Mouse (Mus musculus): ENCODE data around the gene Gm17304. TPM values are rescaled to one million over a fixed set of nuclear protein-coding genes. Genes with fewer than 3 reads are reported as not detected.

Gm17304 gene
- total and polyA plus RNA-seq, 3 experiments: not detected

DNA sequence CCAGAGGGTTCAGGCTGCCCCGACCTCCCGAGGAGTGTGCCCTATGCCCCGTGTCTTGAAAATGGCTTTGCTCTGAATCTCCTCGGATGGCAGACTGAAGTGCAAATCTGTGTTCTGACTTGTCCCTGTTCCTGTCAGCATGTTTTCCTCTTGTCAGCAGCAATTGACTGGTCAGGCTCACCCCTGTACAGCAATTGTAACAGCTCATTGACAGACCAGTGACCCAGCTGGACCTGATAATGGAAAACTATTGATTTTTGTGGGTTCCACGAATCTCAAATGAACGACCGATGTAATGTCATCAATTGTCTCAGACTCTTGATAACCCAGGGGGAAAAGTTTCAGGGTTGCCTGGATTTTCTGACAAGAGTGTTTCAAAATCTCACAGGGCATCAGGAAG is 28.0 kb upstream of the Gm17304 start:
- no peak overlapping the region for H3K4me3 ChIP-seq (ENCODE audit: control insufficient read depth in 1 of 2, insufficient read depth in 1 of 2, low read depth in 2 of 2, low read length in 2 of 2)
- H3K9ac ChIP-seq (ENCODE audit: control insufficient read depth, low read depth, low read length, poor library complexity, severe bottlenecking): no peak overlapping the region
- no peak for TF ChIP-seq POLR2A (IDR thresholded peaks at IDR 0.05; ENCODE audit: control insufficient read depth in 1 of 2, insufficient read depth in 1 of 2, low read depth in 1 of 2, low read length in 2 of 2, poor library complexity in 1 of 2)
- TF ChIP-seq JUND (IDR thresholded peaks at IDR 0.05; ENCODE audit: low read depth, low read length): no peak
- no peak for TF ChIP-seq RAD21 (IDR thresholded peaks at IDR 0.05; ENCODE audit: low read depth, low read length)
- TF ChIP-seq GATA1 (IDR thresholded peaks at IDR 0.05; ENCODE audit: low read depth, low read length): no peak
- no peak for TF ChIP-seq ZC3H11A (IDR thresholded peaks at IDR 0.05; ENCODE audit: low read depth, low read length)
- TF ChIP-seq RCOR1 (IDR thresholded peaks at IDR 0.05; ENCODE audit: low read depth, low read length): no peak
- TF ChIP-seq ELF1 (IDR thresholded peaks at IDR 0.05; ENCODE audit: low read depth, low read length): no peak
- TF ChIP-seq TBP (IDR thresholded peaks at IDR 0.05; ENCODE audit: low read depth, low read length): no peak
- TF ChIP-seq BHLHE40 (IDR thresholded peaks at IDR 0.05; ENCODE audit: borderline replicate concordance, low read depth, low read length): no peak
- TF ChIP-seq ZKSCAN1 (IDR thresholded peaks at IDR 0.05; ENCODE audit: low read depth, low read length): no peak
- TF ChIP-seq CTCF (IDR thresholded peaks at IDR 0.05 in 2 of 3, conservative IDR thresholded peaks at IDR 0.05 in 1 of 3; ENCODE audit: control insufficient read depth in 1 of 3, insufficient read depth in 1 of 3, low read depth in 2 of 3, low read length in 3 of 3, poor library complexity in 1 of 3, severe bottlenecking in 1 of 3): no peak
- TF ChIP-seq CHD1 (IDR thresholded peaks at IDR 0.05; ENCODE audit: low read depth, low read length): no peak
- TF ChIP-seq POLR2AphosphoS2 (IDR thresholded peaks at IDR 0.05; ENCODE audit: low read length): no peak

DNA sequence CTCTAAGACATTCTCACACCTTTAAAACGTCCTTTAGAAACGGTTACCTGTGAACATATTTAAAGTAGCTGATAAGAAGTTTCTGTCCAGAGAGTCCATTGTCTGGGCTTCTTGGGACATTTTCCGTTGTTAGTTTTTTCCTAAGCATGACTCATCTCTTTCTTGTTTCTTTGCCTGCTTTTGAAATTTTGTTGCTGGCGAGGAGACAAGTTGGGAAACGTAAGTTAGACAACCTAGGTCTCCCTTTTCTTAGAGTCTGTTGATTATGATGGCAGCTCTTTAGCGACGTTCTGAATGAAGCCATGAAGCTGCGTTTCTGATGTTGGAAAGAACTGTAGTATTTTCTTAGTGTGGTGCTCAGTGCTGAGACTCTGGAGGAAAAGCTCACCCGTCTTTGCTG is 19.9 kb upstream of the Gm17304 start:
- Histone ChIP-seq H3K36me3 (ENCODE audit: control insufficient read depth in 1 of 2, insufficient read depth in 2 of 2, low read length in 2 of 2) (no peaks in the 10 kb centered on the region), H3K9me3 (replicated peaks; ENCODE audit: insufficient read depth, low read length) (no peaks in the 10 kb centered on the region), H3K9ac (ENCODE audit: control insufficient read depth, low read depth, low read length, poor library complexity, severe bottlenecking) (no peak overlapping the region), H3K79me2 (ENCODE audit: control insufficient read depth, insufficient read depth, low read length, poor library complexity) (no peaks in the 10 kb centered on the region), H3K27me3 (ENCODE audit: control insufficient read depth in 1 of 2, insufficient read depth in 2 of 2, low read length in 2 of 2) (no peaks in the 10 kb centered on the region), H3K4me3 (ENCODE audit: control insufficient read depth in 1 of 2, insufficient read depth in 1 of 2, low read depth in 2 of 2, low read length in 2 of 2) (no peak overlapping the region), H3K27ac (ENCODE audit: control insufficient read depth, low read depth, low read length) (no peak overlapping the region), H3K4me1 (ENCODE audit: control insufficient read depth in 1 of 2, insufficient read depth in 2 of 2, low read length in 2 of 2) (no peaks in the 10 kb centered on the region)
- TF ChIP-seq MAX (IDR thresholded peaks at IDR 0.05; ENCODE audit: low read length) (no peak), GABPA (IDR thresholded peaks at IDR 0.05; ENCODE audit: low read depth, low read length) (no peak), BHLHE40 (IDR thresholded peaks at IDR 0.05; ENCODE audit: borderline replicate concordance, low read depth, low read length) (no peak), EP300 (IDR thresholded peaks at IDR 0.05; ENCODE audit: low read depth in 1 of 2, low read length in 2 of 2) (no peak), ZNF384 (IDR thresholded peaks at IDR 0.05; ENCODE audit: low read depth, low read length) (no peak), E2F4 (IDR thresholded peaks at IDR 0.05; ENCODE audit: borderline replicate concordance, low read depth, low read length) (no peak), ETS1 (IDR thresholded peaks at IDR 0.05; ENCODE audit: low read depth, low read length) (no peak), RAD21 (IDR thresholded peaks at IDR 0.05; ENCODE audit: low read depth, low read length) (no peak), USF1 (IDR thresholded peaks at IDR 0.05; ENCODE audit: low read depth, low read length) (no peak), CTCF (IDR thresholded peaks at IDR 0.05 in 2 of 3, conservative IDR thresholded peaks at IDR 0.05 in 1 of 3; ENCODE audit: control insufficient read depth in 1 of 3, insufficient read depth in 1 of 3, low read depth in 2 of 3, low read length in 3 of 3, poor library complexity in 1 of 3, severe bottlenecking in 1 of 3) (no peak), MYB (IDR thresholded peaks at IDR 0.05; ENCODE audit: low read depth, low read length) (no peak), CHD2 (IDR thresholded peaks at IDR 0.05; ENCODE audit: low read length) (no peak)
- DNase-seq (ENCODE audit: low read depth, low spot score): no peak

More for the DNA sequence above, 28.0 kb upstream of the Gm17304 start:
- Histone ChIP-seq H3K79me2 (ENCODE audit: control insufficient read depth, insufficient read depth, low read length, poor library complexity) (no peaks in the 10 kb centered on the region), H3K9me3 (replicated peaks; ENCODE audit: insufficient read depth, low read length) (no peaks in the 10 kb centered on the region), H3K27me3 (ENCODE audit: control insufficient read depth in 1 of 2, insufficient read depth in 2 of 2, low read length in 2 of 2) (no peaks in the 10 kb centered on the region), H3K4me1 (ENCODE audit: control insufficient read depth in 1 of 2, insufficient read depth in 2 of 2, low read length in 2 of 2) (no peaks in the 10 kb centered on the region), H3K27ac (ENCODE audit: control insufficient read depth, low read depth, low read length) (no peak overlapping the region), H3K36me3 (ENCODE audit: control insufficient read depth in 1 of 2, insufficient read depth in 2 of 2, low read length in 2 of 2) (no peaks in the 10 kb centered on the region)
- no peak for DNase-seq (ENCODE audit: low read depth, low spot score)
